Mouse (Mus musculus): ENCODE results near the gene Gns.
"Not testable (repeated sequence)": the region's sequence is repeated elsewhere in the genome, so short reads cannot be mapped to it uniquely, and the experiment has no call there.

The Gns gene

GRCm38 (mm10) chr10:121364801-121365564, at the start of gene Gns:
Gene Gns (plus strand): TSS chr10:121365090.
- peak; percentile 67 for DNase-seq (ENCODE audit: low read depth, low spot score)

GRCm38 (mm10) chr10:121315321-121316283, 49.3 kb upstream of the Gns start:
- DNase-seq (ENCODE audit: low read depth, low spot score) = no peak

GRCm38 (mm10) chr10:121316361-121316760, 48.5 kb upstream of the Gns start:
- DNase-seq (ENCODE audit: low read depth, low spot score) = no peak

GRCm38 (mm10) chr10:121318397-121318950, 46.4 kb upstream of the Gns start:
- no peak for DNase-seq (ENCODE audit: low read depth, low spot score)

- DNase-seq (ENCODE audit: low read depth, low spot score) = no peak
Measured at GRCm38 (mm10) chr10:121323493-121323892, 41.4 kb upstream of the Gns start.

- DNase-seq (ENCODE audit: low read depth, low spot score) = no peak
Measured at GRCm38 (mm10) chr10:121326167-121326566, 38.7 kb upstream of the Gns start.

- DNase-seq (ENCODE audit: low read depth, low spot score) = no peak
Measured at GRCm38 (mm10) chr10:121329586-121329985, 35.3 kb upstream of the Gns start.

GRCm38 (mm10) chr10:121330940-121331339, 34.0 kb upstream of the Gns start:
- DNase-seq (ENCODE audit: low read depth, low spot score) = no peak

GRCm38 (mm10) chr10:121334576-121334975, 30.3 kb upstream of the Gns start:
- DNase-seq (ENCODE audit: low read depth, low spot score) = no peak

GRCm38 (mm10) chr10:121336536-121336935, 28.4 kb upstream of the Gns start:
- not testable (repeated sequence) for DNase-seq (ENCODE audit: low read depth, low spot score)

- no peak for DNase-seq (ENCODE audit: low read depth, low spot score)
Measured at GRCm38 (mm10) chr10:121340754-121341593, 23.9 kb upstream of the Gns start.

- no peak for DNase-seq (ENCODE audit: low read depth, low spot score)
Measured at GRCm38 (mm10) chr10:121342260-121342659, 22.6 kb upstream of the Gns start.

GRCm38 (mm10) chr10:121343867-121344266, 21.0 kb upstream of the Gns start:
- DNase-seq (ENCODE audit: low read depth, low spot score) = no peak

- no peak for DNase-seq (ENCODE audit: low read depth, low spot score)
Measured at GRCm38 (mm10) chr10:121349244-121349643, 15.6 kb upstream of the Gns start.

- DNase-seq (ENCODE audit: low read depth, low spot score) = no peak
Measured at GRCm38 (mm10) chr10:121350357-121351065, 14.4 kb upstream of the Gns start.

GRCm38 (mm10) chr10:121351066-121351581, 13.8 kb upstream of the Gns start, which contains the start of gene Tbc1d30:
Gene Tbc1d30 (minus strand): TSS chr10:121351278.
- no peak for DNase-seq (ENCODE audit: low read depth, low spot score)

- DNase-seq (ENCODE audit: low read depth, low spot score) = no peak
Measured at GRCm38 (mm10) chr10:121351692-121352290, 13.1 kb upstream of the Gns start.

- DNase-seq (ENCODE audit: low read depth, low spot score) = no peak
Measured at GRCm38 (mm10) chr10:121360358-121360757, 4.5 kb upstream of the Gns start.

- DNase-seq (ENCODE audit: low read depth, low spot score) = no peak
Measured at GRCm38 (mm10) chr10:121363201-121363600, 1.7 kb upstream of the Gns start.

GRCm38 (mm10) chr10:121364306-121364705, 584 bp upstream of the Gns start:
- DNase-seq (ENCODE audit: low read depth, low spot score) = no peak

All from telencephalon, adult 2 months (tissue).